Mouse (Mus musculus) limb, embryonic 11.5 days (tissue): ENCODE measurements around the gene Axdnd1. TPM values are rescaled to one million over a fixed set of nuclear protein-coding genes. Genes with fewer than 3 reads are reported as not detected.

Source experiments
- ATAC-seq: fragments of 200-750 bp; cut with Nextera tagmentation; 2 replicates; pipeline ENCODE4 v1.8.0; 2017; ENCODE audit warnings: low read depth; ENCODE audit not compliant: insufficient number of reproducible peaks, low FRiP score, low TSS enrichment
- DNase-seq: peaks from one replicate; pipeline ENCODE4 v3.0.0-alpha.2; 2015; ENCODE audit warnings: low spot score
- H3K27ac ChIP-seq: fragments of 300-500 bp; sonication (generic); replicated peaks from 2 replicates; pipeline ENCODE4 v1.5.1; 2014; ENCODE audit warnings: low read depth, mild to moderate bottlenecking, low read length
- H3K27me3 ChIP-seq: fragments of 300-500 bp; sonication (generic); 2 replicates; pipeline ENCODE4 v1.6.1; 2014; ENCODE audit warnings: mild to moderate bottlenecking, low read length, mixed read lengths; ENCODE audit not compliant: control insufficient read depth, insufficient read depth
- H3K36me3 ChIP-seq: fragments of 300-500 bp; sonication (generic); 2 replicates; pipeline ENCODE4 v1.6.1; 2014; ENCODE audit warnings: mild to moderate bottlenecking, low read length, moderate library complexity, mixed read lengths; ENCODE audit not compliant: control insufficient read depth, insufficient read depth
- H3K4me1 ChIP-seq: fragments of 300-500 bp; sonication (generic); 2 replicates; pipeline ENCODE4 v1.6.1; 2014; ENCODE audit warnings: low read length, mixed read lengths; ENCODE audit not compliant: control insufficient read depth, insufficient read depth
- H3K4me2 ChIP-seq: fragments of 300-500 bp; sonication (generic); 2 replicates; pipeline ENCODE4 v1.6.1; 2014; ENCODE audit warnings: low read depth, mild to moderate bottlenecking, moderate library complexity; ENCODE audit not compliant: severe bottlenecking
- H3K4me3 ChIP-seq: fragments of 300-500 bp; sonication (generic); 2 replicates; pipeline ENCODE4 v1.5.1; 2014; ENCODE audit warnings: low read depth, low read length
- H3K9ac ChIP-seq: fragments of 300-500 bp; sonication (generic); 2 replicates; pipeline ENCODE4 v1.6.1; 2014; ENCODE audit warnings: mild to moderate bottlenecking, low read length
- H3K9me3 ChIP-seq: fragments of 300-500 bp; sonication (generic); 2 replicates; pipeline ENCODE4 v1.6.1; 2016; ENCODE audit warnings: low read length; ENCODE audit not compliant: control insufficient read depth
- WGBS: fragments of 180-500 bp; shearing (Covaris S2); extraction: QIAGEN DNeasy Blood & Tissue Kit; methylation state at CpG from one replicate; pipeline ENCODE4 v1.1.7; 2014; 5-methylcytosine and 5-hydroxymethylcytosine counted together
- polyA plus RNA-seq: library from polyadenylated mRNA; unstranded; fragments of >200 nt; fragmentation: Nextera tagmentation; extraction: Ambion mirVana; gene quantifications from 2 replicates; pipeline ENCODE4 v1.2.1, GENCODE M21; 2014

The Axdnd1 gene
- polyA plus RNA-seq, 1 experiment from 2014 or later: 0.12 TPM

DNA sequence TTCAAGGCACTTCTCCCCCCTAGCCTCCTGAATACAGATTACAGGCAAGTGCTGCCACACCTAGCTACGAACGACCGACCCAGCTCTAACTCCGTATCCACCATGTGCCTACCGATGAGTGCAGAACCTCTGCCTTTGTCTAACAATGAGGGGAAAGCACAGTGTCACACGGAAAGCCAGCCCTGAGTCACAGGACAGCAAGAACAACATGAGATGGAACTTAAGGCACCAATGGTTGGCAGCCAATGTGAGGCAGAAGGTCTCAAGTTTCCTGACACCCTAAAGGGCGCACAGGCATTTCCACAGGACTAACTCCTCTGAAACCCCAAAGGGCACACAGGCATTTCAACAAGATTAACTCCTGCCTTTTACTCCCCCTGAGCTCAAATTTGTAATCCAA lies 28.1 kb upstream of the Axdnd1 start:
- Histone ChIP-seq H3K36me3 (no peaks in the 10 kb centered on the region), H3K4me1 (no peaks in the 10 kb centered on the region), H3K27ac (no peak overlapping the region), H3K27me3 (no peaks in the 10 kb centered on the region), H3K9ac (no peak overlapping the region), H3K4me2 (no peak overlapping the region), H3K4me3 (no peak overlapping the region), H3K9me3 (no peaks in the 10 kb centered on the region)
- 85% methylated on average over 7 of the region's 7 CpGs for WGBS
- ATAC-seq (no peak), DNase-seq (no peak)

- Histone ChIP-seq H3K27ac (no peak overlapping the region), H3K9me3 (no peaks in the 10 kb centered on the region), H3K4me2 (no peak overlapping the region), H3K36me3 (no peaks in the 10 kb centered on the region), H3K27me3 (no peaks in the 10 kb centered on the region), H3K4me3 (no peak overlapping the region), H3K4me1 (no peaks in the 10 kb centered on the region), H3K9ac (no peak overlapping the region)
- ATAC-seq (no peak), DNase-seq (no peak)
- 95% methylated on average over 1 of the region's 1 CpGs for WGBS
Observed at GRCm38 (mm10) chr1:156445049-156445448, 24.1 kb upstream of the Axdnd1 start.

GRCm38 (mm10) chr1:156442776-156443175 lies 21.8 kb upstream of the Axdnd1 start:
- no peaks in the 10 kb centered on the region for H3K9me3 ChIP-seq
- no peaks in the 10 kb centered on the region for H3K27me3 ChIP-seq
- H3K9ac ChIP-seq: no peak overlapping the region
- DNase-seq (no peak), ATAC-seq (no peak)
- H3K4me3 ChIP-seq: no peak overlapping the region
- H3K4me2 ChIP-seq: no peak overlapping the region
- no peaks in the 10 kb centered on the region for H3K4me1 ChIP-seq
- WGBS: 86% methylated on average over 6 of the region's 6 CpGs
- H3K27ac ChIP-seq: no peak overlapping the region
- no peaks in the 10 kb centered on the region for H3K36me3 ChIP-seq

- no peak overlapping the region for H3K9ac ChIP-seq
- no peak overlapping the region for H3K4me3 ChIP-seq
- 92% methylated on average over 12 of the region's 12 CpGs for WGBS
- no peaks in the 10 kb centered on the region for H3K36me3 ChIP-seq
- DNase-seq (no peak), ATAC-seq (no peak)
- no peaks in the 10 kb centered on the region for H3K27me3 ChIP-seq
- no peaks in the 10 kb centered on the region for H3K9me3 ChIP-seq
- H3K4me1 ChIP-seq: no peaks in the 10 kb centered on the region
- no peak overlapping the region for H3K27ac ChIP-seq
- no peak overlapping the region for H3K4me2 ChIP-seq
Observed at GRCm38 (mm10) chr1:156442266-156442665, 21.3 kb upstream of the Axdnd1 start.

DNA sequence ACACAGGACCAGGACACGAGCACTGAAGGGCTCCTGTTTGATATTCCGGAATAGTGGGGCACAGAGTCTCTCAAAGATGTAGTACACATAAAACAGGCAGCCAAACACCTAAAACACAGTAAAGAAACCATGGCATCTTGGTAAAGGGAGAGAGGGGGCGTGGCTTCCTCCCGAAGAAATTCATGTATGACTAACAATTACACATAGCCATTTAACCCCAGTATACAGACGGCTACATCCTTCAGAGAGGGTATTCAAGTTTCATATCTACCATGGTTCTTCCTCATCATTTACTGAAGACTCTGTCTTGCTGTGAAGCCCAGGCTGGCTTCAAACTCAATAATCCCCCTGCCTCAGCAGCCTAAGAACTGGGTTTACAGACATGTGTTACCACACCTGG lies 16.8 kb upstream of the Axdnd1 start:
- Histone ChIP-seq H3K9ac (no peak overlapping the region), H3K4me1 (no peaks in the 10 kb centered on the region)
- WGBS: 91% methylated on average over 5 of the region's 5 CpGs

DNA sequence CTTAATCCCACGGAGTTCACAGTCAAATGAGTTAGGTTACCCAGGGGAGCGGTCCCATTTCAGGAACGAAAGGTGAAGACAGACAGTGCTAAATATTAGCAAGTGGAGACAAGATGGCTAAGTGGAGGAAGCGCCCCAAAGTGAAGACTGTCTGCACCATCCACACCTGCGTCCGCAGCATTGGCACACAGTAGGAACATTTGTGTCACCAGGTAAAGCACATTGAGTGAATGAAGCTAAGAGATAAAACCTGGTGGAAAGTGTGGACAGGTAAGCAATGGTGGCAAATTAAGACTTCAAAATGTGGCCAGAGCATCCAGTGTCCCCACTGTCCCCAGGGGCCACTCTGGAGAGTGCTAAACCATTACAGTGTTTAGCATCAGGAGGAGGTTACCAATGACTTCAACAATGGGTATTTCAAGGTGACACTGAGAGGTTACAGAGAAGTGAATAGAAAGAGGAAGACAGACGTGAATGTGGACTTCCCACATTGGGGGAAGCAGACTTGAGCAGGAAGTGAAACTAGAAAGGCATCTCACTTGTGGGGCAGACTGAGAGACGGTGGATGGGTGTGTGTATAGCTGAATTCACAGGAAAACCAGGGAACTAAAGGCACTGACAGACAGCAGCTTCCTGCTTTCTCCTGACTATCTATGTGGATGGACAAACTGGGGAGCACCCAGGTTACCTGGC lies 16.2 kb upstream of the Axdnd1 start:
- 93% methylated on average over 8 of the region's 8 CpGs for WGBS
- no peak overlapping the region for H3K9ac ChIP-seq
- H3K4me3 ChIP-seq: no peak overlapping the region
- H3K4me1 ChIP-seq: no peaks in the 10 kb centered on the region
- no peak overlapping the region for H3K4me2 ChIP-seq
- DNase-seq: no peak
- H3K36me3 ChIP-seq: peaks cover 7% of the 10 kb centered on the region
- H3K27ac ChIP-seq: no peak overlapping the region
- H3K9me3 ChIP-seq: no peaks in the 10 kb centered on the region
- ATAC-seq: no peak
- no peaks in the 10 kb centered on the region for H3K27me3 ChIP-seq

More for the DNA sequence above, 16.8 kb upstream of the Axdnd1 start:
- Histone ChIP-seq H3K4me3 (no peak overlapping the region), H3K4me2 (no peak overlapping the region), H3K36me3 (peaks cover 7% of the 10 kb centered on the region), H3K9me3 (no peaks in the 10 kb centered on the region), H3K27ac (no peak overlapping the region), H3K27me3 (no peaks in the 10 kb centered on the region)
- DNase-seq: no peak
- no peak for ATAC-seq

DNA sequence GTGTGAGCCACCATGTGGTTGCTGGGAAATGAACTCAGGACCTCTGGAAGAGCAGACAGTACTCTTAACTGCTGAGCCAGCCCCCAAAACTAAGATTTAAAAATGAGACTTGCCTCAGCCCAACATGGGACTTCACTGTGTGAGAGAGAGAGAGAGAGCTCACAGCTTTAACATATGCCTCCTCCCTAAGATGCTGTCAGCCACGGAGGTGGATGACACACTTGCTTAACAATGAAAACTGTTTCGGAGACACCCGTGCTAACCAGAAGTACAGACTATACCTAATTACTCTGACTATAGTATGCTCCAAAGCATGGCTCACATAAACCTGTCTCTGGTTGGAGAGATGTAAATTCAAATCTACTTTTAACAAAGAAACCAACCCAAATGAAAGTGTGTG lies 12.5 kb upstream of the Axdnd1 start:
- no peak for ATAC-seq
- H3K27me3 ChIP-seq: no peaks in the 10 kb centered on the region
- H3K36me3 ChIP-seq: peaks cover 7% of the 10 kb centered on the region
- 93% methylated on average over 3 of the region's 3 CpGs for WGBS
- no peak overlapping the region for H3K4me2 ChIP-seq
- no peak overlapping the region for H3K9ac ChIP-seq
- H3K9me3 ChIP-seq: no peaks in the 10 kb centered on the region
- no peak overlapping the region for H3K27ac ChIP-seq
- no peak overlapping the region for H3K4me3 ChIP-seq
- no peaks in the 10 kb centered on the region for H3K4me1 ChIP-seq
- DNase-seq: no peak

- H3K4me3 ChIP-seq: no peak overlapping the region
- no peak overlapping the region for H3K27ac ChIP-seq
- no peak overlapping the region for H3K9ac ChIP-seq
- H3K36me3 ChIP-seq: peaks cover 7% of the 10 kb centered on the region
- WGBS: 68% methylated on average over 10 of the region's 10 CpGs
- H3K4me2 ChIP-seq: no peak overlapping the region
- no peaks in the 10 kb centered on the region for H3K4me1 ChIP-seq
- no peaks in the 10 kb centered on the region for H3K27me3 ChIP-seq
- ATAC-seq (no peak), DNase-seq (no peak)
- H3K9me3 ChIP-seq: no peaks in the 10 kb centered on the region
Observed at GRCm38 (mm10) chr1:156432498-156432897, 11.5 kb upstream of the Axdnd1 start.

DNA sequence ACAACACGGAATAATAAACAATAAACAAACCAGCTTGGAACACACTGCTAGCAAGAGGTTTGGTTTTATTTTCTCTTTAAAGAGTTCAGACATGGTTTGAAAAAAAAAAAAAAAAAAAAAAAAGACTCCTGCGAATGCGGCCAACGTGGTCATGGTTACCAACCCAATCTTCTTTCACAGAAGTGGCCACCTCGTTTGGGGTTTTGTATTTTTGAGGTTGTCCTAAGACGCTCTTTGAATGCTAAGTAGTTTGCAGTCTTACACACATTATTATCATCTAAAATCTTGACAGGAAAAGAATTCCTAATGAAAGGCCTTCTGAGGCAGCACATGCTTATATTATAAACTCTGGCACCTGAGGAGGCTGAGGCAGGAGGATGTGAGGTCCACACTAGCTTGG lies 7.5 kb upstream of the Axdnd1 start:
- Histone ChIP-seq H3K9me3 (no peaks in the 10 kb centered on the region), H3K27ac (no peak overlapping the region), H3K9ac (no peak overlapping the region), H3K36me3 (no peaks in the 10 kb centered on the region; the same call in 1 of the 2 replicates), H3K4me3 (no peak overlapping the region), H3K27me3 (no peaks in the 10 kb centered on the region), H3K4me1 (no peaks in the 10 kb centered on the region), H3K4me2 (no peak overlapping the region)
- 90% methylated on average over 6 of the region's 6 CpGs for WGBS
- ATAC-seq: no peak
- DNase-seq: no peak
